Mouse (Mus musculus) testis, adult 2 months (tissue): ENCODE data around the gene Arid1b.

Source experiments
- CTCF ChIP-seq: fragments of 200-500 bp; IDR thresholded peaks from 2 replicates; pipeline ENCODE4 v1.5.1; 2012; ENCODE audit warnings: low read depth, mild to moderate bottlenecking, inconsistent platforms, low read length, moderate library complexity; ENCODE audit not compliant: control insufficient read depth, insufficient read depth, insufficient replicate concordance
- POLR2A ChIP-seq: fragments of 200-500 bp; IDR thresholded peaks from 2 replicates; pipeline ENCODE4 v1.6.1; 2012; ENCODE audit warnings: low read depth, mild to moderate bottlenecking, inconsistent platforms, low read length, moderate library complexity; ENCODE audit not compliant: control insufficient read depth

GRCm38 (mm10) chr17:5082274-5082673, 88.1 kb downstream of the Arid1b start:
- TF ChIP-seq CTCF = no peak
- TF ChIP-seq POLR2A = no peak
